Mouse (Mus musculus) embryonic facial prominence, embryonic 15.5 days (tissue): ENCODE data around the gene Islr2. TPM values are rescaled to one million over a fixed set of nuclear protein-coding genes. Genes with fewer than 3 reads are reported as not detected.

Experiments
- ATAC-seq: fragments of 200-750 bp; cut with Nextera tagmentation; 2 replicates; pipeline ENCODE4 v1.8.0; 2017; ENCODE audit warnings: low read depth, moderate TSS enrichment; ENCODE audit not compliant: insufficient number of reproducible peaks, low FRiP score, low TSS enrichment
- H3K27ac ChIP-seq: fragments of 300-500 bp; sonication (generic); replicated peaks from 2 replicates; pipeline ENCODE4 v1.5.1; 2015; ENCODE audit warnings: mild to moderate bottlenecking, inconsistent platforms
- H3K27me3 ChIP-seq: fragments of 300-500 bp; sonication (generic); 2 replicates; pipeline ENCODE4 v1.6.1; 2015; ENCODE audit warnings: inconsistent platforms
- H3K36me3 ChIP-seq: fragments of 300-500 bp; sonication (generic); 2 replicates; pipeline ENCODE4 v1.6.1; 2015; ENCODE audit warnings: mild to moderate bottlenecking, inconsistent platforms
- H3K4me1 ChIP-seq: fragments of 300-500 bp; sonication (generic); 2 replicates; pipeline ENCODE4 v1.6.1; 2015; ENCODE audit warnings: inconsistent platforms
- H3K4me2 ChIP-seq: fragments of 300-500 bp; sonication (generic); replicated peaks from 2 replicates; pipeline ENCODE4 v1.6.1; 2015; ENCODE audit warnings: mild to moderate bottlenecking, inconsistent platforms
- H3K4me3 ChIP-seq: fragments of 300-500 bp; sonication (generic); replicated peaks from 2 replicates; pipeline ENCODE4 v1.5.1; 2015; ENCODE audit warnings: mild to moderate bottlenecking, inconsistent platforms
- H3K9ac ChIP-seq: fragments of 300-500 bp; sonication (generic); 2 replicates; pipeline ENCODE4 v1.6.1; 2015; ENCODE audit warnings: inconsistent platforms
- H3K9me3 ChIP-seq: fragments of 300-500 bp; sonication (generic); replicated peaks from 2 replicates; pipeline ENCODE4 v1.6.1; 2016; ENCODE audit warnings: inconsistent platforms
- WGBS: fragments of 180-500 bp; shearing (Covaris S2); methylation state at CpG from one replicate; pipeline ENCODE4 v1.1.7; 2015; 5-methylcytosine and 5-hydroxymethylcytosine counted together
- polyA plus RNA-seq: library from polyadenylated mRNA; unstranded; fragments of >200 nt; fragmentation: Nextera tagmentation; extraction: Ambion mirVana; gene quantifications from 2 replicates; pipeline ENCODE4 v1.2.1, GENCODE M21; 2015

The Islr2 gene
- polyA plus RNA-seq, 1 experiment from 2014 or later: 0.80 TPM

- H3K4me3 ChIP-seq: no peak overlapping the region
- H3K4me1 ChIP-seq: peaks cover 34% of the 10 kb centered on the region
- no peak overlapping the region for H3K9ac ChIP-seq
- ATAC-seq: no peak
- 57% methylated on average over 9 of the region's 9 CpGs for WGBS
- no peak overlapping the region for H3K4me2 ChIP-seq
- no peaks in the 10 kb centered on the region for H3K9me3 ChIP-seq
- peaks cover 60% of the 10 kb centered on the region for H3K27me3 ChIP-seq
- no peaks in the 10 kb centered on the region for H3K36me3 ChIP-seq
- H3K27ac ChIP-seq: no peak overlapping the region
These were observed 9.9 kb downstream of the Islr2 start for GRCm38 (mm10) chr9:58194222-58194621.

DNA sequence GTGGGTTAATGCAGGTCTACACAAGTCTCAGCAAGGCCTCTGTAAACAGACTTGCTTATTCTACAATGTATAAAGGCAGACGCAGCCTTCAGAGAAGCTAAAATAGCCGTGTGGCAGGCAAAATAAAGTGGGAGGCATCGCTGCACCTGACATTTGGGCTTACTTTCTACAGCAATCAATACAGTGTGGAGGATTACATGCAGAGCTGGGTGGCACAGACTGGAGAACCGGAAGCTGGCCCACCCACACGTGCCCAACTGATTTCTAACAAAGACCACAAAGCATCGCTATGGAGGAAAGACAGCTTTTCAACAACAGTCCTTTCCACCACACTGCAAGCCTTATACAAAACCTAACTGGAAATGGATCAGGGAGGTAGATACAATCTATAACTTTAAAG is 19.7 kb downstream of the Islr2 start:
- Histone ChIP-seq H3K36me3 (no peaks in the 10 kb centered on the region), H3K9me3 (no peaks in the 10 kb centered on the region), H3K4me3 (no peak overlapping the region), H3K27ac (no peak overlapping the region), H3K4me1 (no peaks in the 10 kb centered on the region), H3K27me3 (no peaks in the 10 kb centered on the region), H3K9ac (no peak overlapping the region), H3K4me2 (no peak overlapping the region)
- WGBS: 54% methylated on average over 6 of the region's 6 CpGs
- no peak for ATAC-seq

DNA sequence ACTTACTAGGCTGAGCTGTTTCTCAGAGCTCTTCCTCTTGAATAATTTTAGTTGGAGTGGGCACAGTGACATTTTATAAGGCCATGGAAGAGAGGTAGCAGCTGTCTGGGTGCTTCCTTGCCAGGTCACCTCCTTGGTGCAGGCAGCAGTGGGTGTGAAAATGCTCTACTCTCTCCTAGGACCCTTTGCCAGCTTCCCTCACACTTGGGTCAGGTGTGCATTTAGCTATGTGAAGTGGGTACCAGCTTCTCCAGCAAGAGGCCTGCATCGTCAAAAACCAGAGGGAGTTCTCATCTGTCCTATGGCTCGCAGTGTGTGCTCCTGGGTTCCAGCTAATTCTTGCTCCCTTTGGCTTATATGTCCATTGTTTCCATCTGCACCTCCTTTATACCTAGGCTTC is 24.7 kb downstream of the Islr2 start:
- 89% methylated on average over 2 of the region's 2 CpGs for WGBS
- no peak for ATAC-seq
- H3K9me3 ChIP-seq: no peaks in the 10 kb centered on the region
- H3K9ac ChIP-seq: no peak overlapping the region
- no peak overlapping the region for H3K27ac ChIP-seq
- H3K4me2 ChIP-seq: no peak overlapping the region
- no peak overlapping the region for H3K4me3 ChIP-seq
- H3K27me3 ChIP-seq: no peaks in the 10 kb centered on the region
- no peaks in the 10 kb centered on the region for H3K36me3 ChIP-seq
- peaks cover 7% of the 10 kb centered on the region; the same call in 1 of the 2 replicates for H3K4me1 ChIP-seq

DNA sequence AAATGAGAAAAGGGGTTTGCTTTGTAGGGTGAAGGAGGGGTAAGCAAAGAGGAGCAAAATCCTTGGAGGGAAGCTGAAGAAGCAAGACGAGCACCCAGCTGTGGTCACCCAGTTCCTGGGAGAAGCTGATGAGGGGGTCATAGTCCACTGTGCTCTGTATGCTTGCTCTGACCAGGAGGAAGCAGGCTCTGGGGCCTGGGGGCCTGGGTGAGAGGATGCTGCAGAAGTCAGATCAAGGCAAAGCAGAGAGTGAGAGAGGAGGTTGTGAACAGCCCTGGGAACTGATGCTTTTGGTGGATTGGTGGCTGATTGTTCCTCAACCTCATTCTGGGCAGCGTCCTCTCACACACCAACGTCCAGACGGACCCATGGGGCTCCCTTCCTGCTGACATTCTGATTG is 27.0 kb downstream of the Islr2 start:
- Histone ChIP-seq H3K9me3 (no peaks in the 10 kb centered on the region), H3K9ac (no peak overlapping the region), H3K4me1 (peaks cover 7% of the 10 kb centered on the region; the same call in 1 of the 2 replicates), H3K27me3 (no peaks in the 10 kb centered on the region), H3K27ac (no peak overlapping the region), H3K4me3 (no peak overlapping the region), H3K4me2 (no peak overlapping the region), H3K36me3 (no peaks in the 10 kb centered on the region)
- no peak for ATAC-seq
- WGBS: 68% methylated on average over 4 of the region's 4 CpGs

GRCm38 (mm10) chr9:58175745-58176487 is 28.2 kb downstream of the Islr2 start:
- Histone ChIP-seq H3K27ac (peak overlapping the region; percentile 31; the same call in 1 of the 2 replicates), H3K9me3 (no peaks in the 10 kb centered on the region), H3K4me1 (peaks cover 7% of the 10 kb centered on the region; the same call in 1 of the 2 replicates), H3K27me3 (no peaks in the 10 kb centered on the region), H3K36me3 (no peaks in the 10 kb centered on the region), H3K4me3 (no peak overlapping the region), H3K9ac (no peak overlapping the region), H3K4me2 (no peak overlapping the region)
- 16% methylated on average over 5 of the region's 5 CpGs for WGBS
- ATAC-seq: no peak

GRCm38 (mm10) chr9:58174818-58175251 is 29.3 kb downstream of the Islr2 start:
- H3K27me3 ChIP-seq: no peaks in the 10 kb centered on the region
- no peak overlapping the region for H3K4me2 ChIP-seq
- no peak overlapping the region for H3K4me3 ChIP-seq
- ATAC-seq: 0 out of 2 replicates have a peak, but pooled peaks have one; percentile 15
- H3K9ac ChIP-seq: no peak overlapping the region
- peaks cover 7% of the 10 kb centered on the region; the same call in 1 of the 2 replicates for H3K4me1 ChIP-seq
- 25% methylated on average over 5 of the region's 5 CpGs for WGBS
- no peak overlapping the region for H3K27ac ChIP-seq
- no peaks in the 10 kb centered on the region for H3K9me3 ChIP-seq
- H3K36me3 ChIP-seq: no peaks in the 10 kb centered on the region

GRCm38 (mm10) chr9:58172863-58173262 is 31.3 kb downstream of the Islr2 start:
- Histone ChIP-seq H3K27me3 (no peaks in the 10 kb centered on the region), H3K9me3 (no peaks in the 10 kb centered on the region), H3K27ac (no peak overlapping the region), H3K4me2 (no peak overlapping the region), H3K4me1 (peaks cover 16% of the 10 kb centered on the region), H3K4me3 (no peak overlapping the region), H3K9ac (no peak overlapping the region), H3K36me3 (no peaks in the 10 kb centered on the region)
- WGBS: 77% methylated on average over 2 of the region's 2 CpGs
- ATAC-seq: no peak

GRCm38 (mm10) chr9:58169426-58169825 is 34.7 kb downstream of the Islr2 start:
- H3K36me3 ChIP-seq: no peaks in the 10 kb centered on the region
- no peak overlapping the region for H3K4me2 ChIP-seq
- no peak overlapping the region for H3K27ac ChIP-seq
- no peak for ATAC-seq
- WGBS: 42% methylated on average over 6 of the region's 6 CpGs
- peaks cover 9% of the 10 kb centered on the region; the same call in 1 of the 2 replicates for H3K4me1 ChIP-seq
- no peaks in the 10 kb centered on the region for H3K9me3 ChIP-seq
- no peak overlapping the region for H3K9ac ChIP-seq
- no peaks in the 10 kb centered on the region for H3K27me3 ChIP-seq
- H3K4me3 ChIP-seq: no peak overlapping the region

- Histone ChIP-seq H3K36me3 (no peaks in the 10 kb centered on the region), H3K4me1 (peaks cover 9% of the 10 kb centered on the region; the same call in 1 of the 2 replicates), H3K4me2 (no peak overlapping the region), H3K27me3 (no peaks in the 10 kb centered on the region), H3K9ac (no peak overlapping the region), H3K27ac (peak overlapping the region; percentile 48), H3K4me3 (no peak overlapping the region), H3K9me3 (no peaks in the 10 kb centered on the region)
- ATAC-seq: peak; percentile 51
- WGBS: 25% methylated on average over 3 of the region's 3 CpGs
These were observed 35.2 kb downstream of the Islr2 start for GRCm38 (mm10) chr9:58168880-58169279.

GRCm38 (mm10) chr9:58165779-58166178 is 38.3 kb downstream of the Islr2 start:
- 78% methylated on average over 1 of the region's 1 CpGs for WGBS
- H3K27ac ChIP-seq: no peak overlapping the region
- H3K36me3 ChIP-seq: no peaks in the 10 kb centered on the region
- H3K9ac ChIP-seq: no peak overlapping the region
- no peak for ATAC-seq
- H3K4me2 ChIP-seq: no peak overlapping the region
- no peaks in the 10 kb centered on the region for H3K27me3 ChIP-seq
- H3K4me3 ChIP-seq: no peak overlapping the region
- peaks cover 9% of the 10 kb centered on the region; the same call in 1 of the 2 replicates for H3K4me1 ChIP-seq
- no peaks in the 10 kb centered on the region for H3K9me3 ChIP-seq

GRCm38 (mm10) chr9:58163146-58163545 is 41.0 kb downstream of the Islr2 start:
- Histone ChIP-seq H3K4me3 (no peak overlapping the region), H3K27me3 (no peaks in the 10 kb centered on the region), H3K9me3 (no peaks in the 10 kb centered on the region), H3K27ac (no peak overlapping the region), H3K9ac (no peak overlapping the region), H3K36me3 (no peaks in the 10 kb centered on the region), H3K4me2 (no peak overlapping the region), H3K4me1 (peaks cover 24% of the 10 kb centered on the region)
- 72% methylated on average over 5 of the region's 5 CpGs for WGBS
- no peak for ATAC-seq

DNA sequence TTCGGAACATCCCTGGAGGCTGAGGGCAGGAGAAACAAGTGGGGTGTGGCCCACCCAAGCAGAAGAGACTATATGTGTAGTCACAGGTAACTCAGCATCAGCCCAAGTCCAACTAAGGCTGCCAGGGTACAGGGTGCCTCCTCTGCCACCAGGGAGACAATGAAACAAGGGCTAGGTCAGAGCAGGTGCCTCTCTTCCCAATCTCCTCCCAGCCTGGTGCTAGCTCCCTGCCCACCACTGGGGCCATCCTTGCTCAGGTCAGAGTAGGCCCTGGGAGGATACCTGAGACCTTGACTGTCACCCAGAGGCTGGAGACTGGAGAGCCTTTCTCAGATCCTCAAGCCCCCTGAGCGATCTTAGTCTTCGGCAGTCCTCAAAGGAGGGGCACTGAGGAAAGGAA is 41.9 kb downstream of the Islr2 start:
- WGBS: 91% methylated on average over 3 of the region's 3 CpGs
- Histone ChIP-seq H3K4me1 (peaks cover 34% of the 10 kb centered on the region), H3K27me3 (no peaks in the 10 kb centered on the region), H3K27ac (no peak overlapping the region), H3K9me3 (no peaks in the 10 kb centered on the region), H3K4me3 (no peak overlapping the region), H3K9ac (no peak overlapping the region), H3K36me3 (no peaks in the 10 kb centered on the region), H3K4me2 (no peak overlapping the region)
- no peak for ATAC-seq
